Mouse (Mus musculus): ENCODE data around the gene Atic. TPM values are rescaled to one million over a fixed set of nuclear protein-coding genes. Genes with fewer than 3 reads are reported as not detected.

Atic gene
- polyA plus RNA-seq, 1 experiment from 2014 or later: 70.5 TPM

DNA sequence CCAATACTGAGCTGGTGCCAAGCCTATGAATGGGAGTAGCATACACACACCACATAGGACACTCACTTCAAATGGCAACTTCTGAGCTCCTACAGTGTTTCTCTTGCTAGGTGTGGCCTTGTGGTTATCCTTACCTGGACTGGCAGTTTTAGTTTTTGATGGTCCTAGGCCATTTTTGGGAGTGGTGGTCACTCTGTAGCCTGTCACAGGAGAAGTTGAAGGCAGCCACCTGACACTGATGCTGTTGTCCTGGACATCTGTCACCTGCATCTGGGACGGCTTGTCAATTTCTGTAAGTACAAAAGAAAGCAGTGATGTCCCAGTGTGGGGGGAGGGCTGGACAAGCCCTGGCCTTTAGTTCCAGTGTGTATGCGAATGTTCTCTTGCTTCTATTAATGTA is 48.8 kb downstream of the Atic start:
- no peak for ATAC-seq
- Histone ChIP-seq H3K36me3 (peaks cover 74% of the 10 kb centered on the region), H3K9me3 (replicated peaks) (no peaks in the 10 kb centered on the region), H3K4me3 (no peak overlapping the region), H3K27ac (no peak overlapping the region), H3K4me1 (no peaks in the 10 kb centered on the region), H3K27me3 (replicated peaks) (no peaks in the 10 kb centered on the region), H3K9ac (no peak overlapping the region), H3K4me2 (no peak overlapping the region)
- WGBS (ENCODE audit: insufficient replicate concordance): 75% methylated on average over 2 of the region's 2 CpGs

DNA sequence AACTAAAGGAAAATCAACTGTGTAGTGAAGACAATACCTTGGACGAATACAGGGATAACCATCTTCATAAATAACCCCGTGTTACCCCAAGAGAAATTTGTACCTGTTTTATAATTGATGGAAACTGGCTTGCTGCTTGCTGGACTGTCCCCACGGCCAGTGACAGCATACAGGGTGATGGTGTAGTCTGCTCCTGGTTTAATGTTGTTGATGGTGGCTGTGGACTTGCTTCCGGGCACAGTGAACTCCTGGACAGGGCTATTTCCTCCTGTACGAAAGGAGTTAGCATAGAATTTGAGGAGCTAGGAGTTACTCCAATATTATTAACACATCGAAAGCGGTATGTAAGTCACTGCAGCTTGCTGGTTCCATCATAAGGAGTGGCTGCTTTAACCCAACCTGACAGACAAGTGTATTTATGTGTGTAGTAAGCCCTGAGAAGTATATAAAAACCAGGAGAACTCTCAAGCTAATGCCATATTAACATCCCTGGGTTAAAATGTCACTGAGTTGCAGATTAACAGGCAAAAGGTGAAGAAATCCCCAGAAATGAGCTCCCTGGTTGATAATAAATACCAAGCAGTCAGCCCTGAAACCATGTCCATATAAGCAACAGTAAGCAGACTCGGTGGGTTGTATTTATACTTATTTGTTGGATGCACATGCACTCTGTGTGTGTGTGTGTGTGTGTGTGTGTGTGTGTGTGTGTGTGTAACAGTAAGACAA is 49.8 kb downstream of the Atic start:
- ATAC-seq: no peak
- Histone ChIP-seq H3K27me3 (replicated peaks) (no peaks in the 10 kb centered on the region), H3K4me2 (no peak overlapping the region), H3K4me3 (no peak overlapping the region), H3K9me3 (replicated peaks) (no peaks in the 10 kb centered on the region), H3K9ac (no peak overlapping the region), H3K27ac (no peak overlapping the region), H3K36me3 (peaks cover 77% of the 10 kb centered on the region), H3K4me1 (no peaks in the 10 kb centered on the region)
- WGBS (ENCODE audit: insufficient replicate concordance): 67% methylated on average over 8 of the region's 8 CpGs

DNA sequence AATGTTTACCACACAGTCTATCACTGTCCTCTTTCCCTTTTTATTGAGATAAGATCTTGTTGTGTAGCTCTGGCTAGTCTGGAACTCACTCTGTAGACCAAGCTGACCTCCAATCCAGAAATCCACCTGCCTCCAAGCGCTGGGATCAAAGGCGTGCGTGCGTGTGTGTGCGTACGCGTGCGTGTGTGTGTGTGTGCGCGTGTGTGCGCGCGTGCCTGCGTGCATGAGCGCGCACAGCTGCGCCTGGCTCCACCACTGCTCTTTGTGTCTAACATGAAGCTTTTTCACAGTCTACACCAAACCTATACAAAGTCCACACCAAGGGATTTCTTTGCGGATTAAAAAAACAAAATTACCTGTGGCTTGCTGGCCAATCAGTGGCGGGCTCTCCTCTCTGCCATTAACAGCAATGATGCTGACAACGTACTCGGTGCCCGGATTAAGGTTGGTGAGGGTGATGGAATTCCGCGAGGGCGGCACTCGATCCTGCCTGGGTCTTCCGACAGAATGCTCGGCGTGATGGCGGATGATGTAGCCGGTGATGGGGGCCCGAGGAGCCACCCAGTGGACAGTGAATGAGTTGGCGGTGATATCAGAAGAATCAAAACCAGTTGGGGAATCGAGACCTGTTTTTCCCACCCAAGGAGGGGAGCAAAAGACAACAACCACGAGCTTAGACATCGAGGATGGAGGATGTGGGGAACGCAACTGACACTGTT is 52.3 kb downstream of the Atic start:
- peaks cover 83% of the 10 kb centered on the region for H3K36me3 ChIP-seq
- H3K27ac ChIP-seq: no peak overlapping the region
- H3K4me3 ChIP-seq: no peak overlapping the region
- H3K27me3 ChIP-seq (replicated peaks): no peaks in the 10 kb centered on the region
- 91% methylated on average over 37 of the region's 37 CpGs for WGBS (ENCODE audit: insufficient replicate concordance)
- no peaks in the 10 kb centered on the region for H3K9me3 ChIP-seq (replicated peaks)
- H3K4me1 ChIP-seq: no peaks in the 10 kb centered on the region
- H3K4me2 ChIP-seq: no peak overlapping the region
- ATAC-seq: no peak
- no peak overlapping the region for H3K9ac ChIP-seq

DNA sequence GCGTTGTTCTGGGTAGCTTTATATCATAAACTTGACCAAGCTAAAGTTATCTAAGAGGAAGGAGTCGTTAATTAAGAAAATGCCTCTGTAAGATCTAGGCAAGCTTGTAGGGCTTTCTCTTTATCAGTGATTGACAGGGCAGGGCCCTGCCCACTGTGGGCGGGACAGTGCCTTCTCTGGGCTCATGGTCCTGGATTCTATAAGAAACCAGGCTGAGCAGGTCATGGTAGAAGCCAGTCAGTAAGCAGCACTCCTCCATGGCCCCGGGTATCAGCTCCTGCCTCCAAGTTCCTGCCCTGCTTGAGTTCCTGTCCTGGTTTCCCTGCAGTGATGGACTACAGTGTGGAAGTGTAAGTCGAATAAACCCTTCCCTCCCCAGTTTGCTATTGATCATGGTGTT is 53.0 kb downstream of the Atic start:
- Histone ChIP-seq H3K27me3 (replicated peaks) (no peaks in the 10 kb centered on the region), H3K4me3 (no peak overlapping the region), H3K4me1 (no peaks in the 10 kb centered on the region), H3K27ac (no peak overlapping the region), H3K9me3 (replicated peaks) (no peaks in the 10 kb centered on the region), H3K9ac (no peak overlapping the region), H3K36me3 (peaks cover 83% of the 10 kb centered on the region), H3K4me2 (no peak overlapping the region)
- WGBS (ENCODE audit: insufficient replicate concordance): 63% methylated on average over 5 of the region's 5 CpGs
- no peak for ATAC-seq

DNA sequence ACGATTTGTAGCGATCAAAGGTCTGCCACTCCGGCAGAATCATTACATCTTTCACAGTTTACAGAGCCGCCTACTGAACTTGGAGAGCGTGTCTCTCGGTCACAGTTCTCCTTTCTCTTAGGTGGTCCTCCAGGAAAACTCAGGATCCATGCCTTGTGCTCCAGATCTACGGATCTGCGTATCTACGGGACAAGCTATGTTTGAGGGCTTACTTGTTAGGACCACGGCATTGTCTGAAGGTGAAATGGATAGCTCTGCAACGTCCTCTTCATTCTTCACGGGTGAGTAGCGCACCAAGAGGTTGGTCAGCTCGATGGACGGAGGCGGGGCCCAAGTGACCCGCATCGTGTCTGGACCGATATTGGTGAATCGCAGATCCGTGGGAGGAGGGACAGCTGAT is 55.3 kb downstream of the Atic start:
- 84% methylated on average over 21 of the region's 21 CpGs for WGBS (ENCODE audit: insufficient replicate concordance)
- no peak overlapping the region for H3K9ac ChIP-seq
- no peaks in the 10 kb centered on the region for H3K27me3 ChIP-seq (replicated peaks)
- no peaks in the 10 kb centered on the region for H3K9me3 ChIP-seq (replicated peaks)
- H3K4me2 ChIP-seq: no peak overlapping the region
- no peak for ATAC-seq
- H3K36me3 ChIP-seq: peaks cover 74% of the 10 kb centered on the region
- no peak overlapping the region for H3K27ac ChIP-seq
- no peak overlapping the region for H3K4me3 ChIP-seq
- no peaks in the 10 kb centered on the region for H3K4me1 ChIP-seq

DNA sequence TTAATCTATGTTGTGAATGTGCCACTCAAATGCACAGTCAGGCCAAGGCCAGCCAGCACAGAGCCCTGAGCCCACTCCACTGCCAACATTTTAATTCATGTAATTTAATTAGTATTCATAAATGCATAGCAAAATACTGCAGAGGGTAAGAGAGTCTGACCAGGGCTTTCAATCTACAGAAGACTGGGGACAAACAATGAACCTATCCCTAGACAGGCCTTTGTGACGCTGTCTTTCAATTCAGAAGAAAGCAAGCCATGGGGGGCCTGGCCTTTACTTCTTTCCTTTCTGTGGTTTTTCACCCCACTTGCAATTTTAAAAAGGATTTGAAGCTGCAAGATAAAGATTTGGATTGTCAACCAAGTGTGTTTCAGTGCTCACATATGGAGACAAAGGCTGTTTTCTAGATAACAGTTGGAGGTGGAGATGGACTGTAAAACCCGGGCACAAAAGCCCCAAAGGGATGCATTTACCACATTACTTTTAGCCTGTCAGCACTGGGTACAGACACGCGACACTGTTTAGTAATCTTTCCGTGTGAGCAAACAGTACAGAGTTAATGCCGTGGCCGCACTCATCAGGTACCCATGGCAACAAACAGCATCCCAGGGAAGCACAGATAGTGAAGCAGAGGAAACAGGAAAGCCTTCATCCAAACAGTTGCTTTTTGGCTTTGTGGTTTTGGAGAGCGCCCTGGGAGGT is 57.7 kb downstream of the Atic start:
- Histone ChIP-seq H3K4me2 (no peak overlapping the region), H3K9ac (no peak overlapping the region), H3K9me3 (replicated peaks) (no peaks in the 10 kb centered on the region), H3K27ac (no peak overlapping the region), H3K27me3 (replicated peaks) (no peaks in the 10 kb centered on the region), H3K4me1 (no peaks in the 10 kb centered on the region), H3K36me3 (peaks cover 80% of the 10 kb centered on the region), H3K4me3 (no peak overlapping the region)
- WGBS (ENCODE audit: insufficient replicate concordance): 81% methylated on average over 8 of the region's 8 CpGs
- ATAC-seq: no peak

DNA sequence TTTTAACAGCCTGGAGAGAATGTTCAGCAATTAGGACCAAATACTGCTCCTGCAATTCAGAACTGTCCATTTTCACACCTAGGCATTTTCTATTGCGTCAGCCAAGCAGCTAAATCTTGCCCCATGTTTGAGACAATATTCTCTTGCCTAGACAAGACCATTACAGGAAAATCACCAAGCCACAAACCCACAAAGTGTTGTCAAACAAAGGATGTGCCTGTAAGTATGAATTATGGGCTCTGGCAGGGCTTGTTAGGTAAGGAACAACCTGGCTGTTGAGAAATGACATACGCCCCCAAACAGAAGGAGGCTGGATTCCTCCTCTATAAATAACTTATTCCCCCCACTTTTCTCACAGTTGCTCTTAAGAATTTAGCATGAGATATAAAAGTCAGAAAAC is 64.6 kb downstream of the Atic start:
- WGBS (ENCODE audit: insufficient replicate concordance): 80% methylated on average over 2 of the region's 2 CpGs
- no peaks in the 10 kb centered on the region for H3K4me1 ChIP-seq

DNA sequence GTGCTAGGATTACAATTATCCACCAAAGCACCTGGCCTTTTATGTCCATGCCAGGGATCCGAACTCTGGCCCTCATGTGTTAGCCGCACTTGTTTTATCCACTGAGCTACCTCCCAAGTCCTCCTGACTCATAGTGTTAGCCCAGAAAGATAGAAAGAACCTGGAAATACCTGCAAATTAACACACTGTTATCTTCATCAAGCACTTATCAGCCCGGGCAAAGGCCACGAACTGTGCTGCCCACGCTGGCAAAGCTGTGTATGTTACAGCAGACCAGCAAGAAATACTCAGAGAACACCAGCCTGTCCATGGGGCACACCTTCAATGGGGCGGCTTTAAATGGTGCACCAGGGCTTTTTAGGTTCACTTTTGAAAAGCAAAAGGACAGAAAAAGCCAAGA is 66.7 kb downstream of the Atic start:
- no peak for ATAC-seq
- WGBS (ENCODE audit: insufficient replicate concordance): 77% methylated on average over 6 of the region's 6 CpGs
- no peak overlapping the region for H3K9ac ChIP-seq
- H3K4me3 ChIP-seq: no peak overlapping the region
- no peak overlapping the region for H3K4me2 ChIP-seq
- no peaks in the 10 kb centered on the region for H3K27me3 ChIP-seq (replicated peaks)
- no peak overlapping the region for H3K27ac ChIP-seq
- no peaks in the 10 kb centered on the region for H3K9me3 ChIP-seq (replicated peaks)
- H3K36me3 ChIP-seq: peaks cover 76% of the 10 kb centered on the region
- no peaks in the 10 kb centered on the region for H3K4me1 ChIP-seq

More for the DNA sequence above, 64.6 kb downstream of the Atic start:
- H3K4me3 ChIP-seq: no peak overlapping the region
- H3K4me2 ChIP-seq: no peak overlapping the region
- no peak overlapping the region for H3K9ac ChIP-seq
- peaks cover 75% of the 10 kb centered on the region for H3K36me3 ChIP-seq
- H3K9me3 ChIP-seq (replicated peaks): no peaks in the 10 kb centered on the region
- H3K27ac ChIP-seq: no peak overlapping the region
- no peaks in the 10 kb centered on the region for H3K27me3 ChIP-seq (replicated peaks)
- ATAC-seq: no peak

Other genes with a start within 250 kb of the Atic start
- gene Abca12, start 142.2 kb upstream of the Atic start, polyA plus RNA-seq (2016; fragmentation: Nextera tagmentation; extraction: Ambion mirVana): not detected in 2 replicates
- 89.2 and 92.0 TPM in 2 replicates for gene Fn1, start 96.0 kb downstream of the Atic start, polyA plus RNA-seq (2016; fragmentation: Nextera tagmentation; extraction: Ambion mirVana)